Mouse (Mus musculus): ENCODE results near the gene Gria4. TPM values are rescaled to one million over a fixed set of nuclear protein-coding genes. Genes with fewer than 3 reads are reported as not detected.
"Not testable (repeated sequence)": the region's sequence is repeated elsewhere in the genome, so short reads cannot be mapped to it uniquely, and the experiment has no call there.

Gria4 gene
- polyA plus RNA-seq (2012; rRNA removed): 0.02 TPM in 1 of 2 replicates, not detected in the other

DNA sequence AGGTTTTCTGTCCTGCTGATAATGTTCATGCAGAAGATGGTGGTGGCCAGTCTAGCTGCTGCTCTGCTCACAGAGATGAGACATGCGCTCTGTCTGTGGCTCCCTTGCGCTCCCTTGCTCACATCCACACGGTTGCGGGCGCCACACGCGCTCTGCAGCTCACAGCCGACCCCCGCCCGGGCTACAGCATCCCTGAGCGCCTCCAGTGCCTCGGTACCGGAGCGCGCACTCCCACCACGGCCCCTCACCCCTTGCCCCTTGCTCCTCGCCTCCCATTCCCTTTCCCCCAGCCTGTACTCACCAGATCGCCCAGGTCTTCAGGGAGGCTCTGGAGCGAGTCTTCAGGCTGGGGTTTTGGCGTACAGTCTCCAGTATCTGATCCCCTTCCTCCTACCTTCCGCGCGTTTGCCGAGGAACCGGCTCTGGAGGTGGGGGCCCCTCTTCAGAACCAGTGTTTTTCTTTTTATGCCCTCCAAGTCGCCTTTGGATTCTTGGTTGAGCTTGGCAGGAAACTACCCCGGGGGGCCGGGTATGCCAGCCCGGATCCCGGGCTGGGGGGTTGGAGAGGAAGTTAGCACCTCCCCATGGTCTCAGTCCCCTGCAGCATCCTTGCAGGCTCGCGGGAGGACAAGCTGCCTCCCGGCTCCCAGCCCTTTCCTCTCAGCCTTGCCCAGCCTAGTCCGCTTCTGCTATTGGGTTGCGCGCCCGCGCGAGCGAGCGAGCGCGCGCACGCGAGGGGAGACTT, at the start of gene Gria4:
TSS of gene Gria4 (minus strand) at position 691 of the 745 bp plus-strand sequence.
- Histone ChIP-seq H3K4me3 (ENCODE audit: extremely low read depth, insufficient read depth, insufficient read length) (no peak within 1 kb of the TSS), H3K27ac (ENCODE audit: insufficient read depth, low read length) (no peak within 1 kb of the TSS), H3K4me1 (ENCODE audit: control insufficient read depth, insufficient read depth, insufficient read length) (no peaks in the 10 kb centered on the region), H3K36me3 (ENCODE audit: control insufficient read depth, insufficient read depth, low read length) (no peaks in the 10 kb centered on the region), H3K27me3 (ENCODE audit: control insufficient read depth, insufficient read depth, low read length) (no peaks in the 10 kb centered on the region)
- no peak for DNase-seq (ENCODE audit: low read depth in 1 of 2, low spot score in 2 of 2)
- whole genome bisulfite sequencing: 7% methylated on average over 46 of the region's 46 CpGs
- TF ChIP-seq CTCF (IDR thresholded peaks at IDR 0.05; ENCODE audit: extremely low read depth, insufficient read depth, insufficient read length, insufficient replicate concordance): no peak
- TF ChIP-seq POLR2A (IDR thresholded peaks at IDR 0.05; ENCODE audit: low read depth, low read length): no peak

GRCm38 (mm10) chr9:4810941-4811340, 14.9 kb upstream of the Gria4 start:
- H3K4me1 ChIP-seq (ENCODE audit: control insufficient read depth, insufficient read depth, insufficient read length); H3K36me3 ChIP-seq (ENCODE audit: control insufficient read depth, insufficient read depth, low read length); H3K27me3 ChIP-seq (ENCODE audit: control insufficient read depth, insufficient read depth, low read length); H3K27ac ChIP-seq (ENCODE audit: insufficient read depth, low read length); H3K4me3 ChIP-seq (ENCODE audit: extremely low read depth, insufficient read depth, insufficient read length); DNase-seq (ENCODE audit: low read depth in 1 of 2, low spot score in 2 of 2): not testable (repeated sequence)
- WGBS: 82% methylated on average over 2 of the region's 2 CpGs

DNA sequence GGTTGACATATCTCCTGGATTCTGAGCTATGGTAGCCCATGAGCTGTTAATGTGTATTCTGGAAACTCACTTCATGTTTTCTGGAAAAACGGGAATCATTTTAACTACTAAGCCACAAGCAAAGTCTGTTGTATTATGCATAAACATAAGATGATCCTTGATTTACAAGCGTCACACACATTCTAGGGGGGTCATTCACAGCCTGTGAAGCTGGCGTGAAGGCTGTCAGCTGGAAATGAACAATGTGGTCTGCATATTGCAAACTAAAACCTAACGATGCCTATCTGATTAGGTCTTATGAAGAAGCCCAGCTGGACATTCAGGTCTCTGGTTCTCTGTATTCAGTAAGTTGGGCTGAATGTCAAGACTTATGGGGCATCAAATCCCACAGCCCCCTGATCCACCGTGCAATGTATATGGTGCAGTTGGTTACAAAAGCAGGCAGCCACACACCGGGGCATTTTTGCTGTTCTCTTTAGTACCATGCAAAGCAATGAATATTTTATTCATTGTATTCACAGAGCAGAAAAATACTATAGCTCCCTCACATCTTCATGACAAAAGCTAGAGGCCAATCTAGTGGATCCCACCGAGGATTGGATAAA, 7.2 kb upstream of the Gria4 start:
- Histone ChIP-seq H3K4me1 (ENCODE audit: control insufficient read depth, insufficient read depth, insufficient read length) (no peaks in the 10 kb centered on the region), H3K27ac (ENCODE audit: insufficient read depth, low read length) (no peak overlapping the region), H3K27me3 (ENCODE audit: control insufficient read depth, insufficient read depth, low read length) (no peaks in the 10 kb centered on the region), H3K36me3 (ENCODE audit: control insufficient read depth, insufficient read depth, low read length) (no peaks in the 10 kb centered on the region), H3K4me3 (ENCODE audit: extremely low read depth, insufficient read depth, insufficient read length) (no peak overlapping the region)
- no peak for DNase-seq (ENCODE audit: low read depth in 1 of 2, low spot score in 2 of 2)
- WGBS: 86% methylated on average over 7 of the region's 7 CpGs
- TF ChIP-seq CTCF (IDR thresholded peaks at IDR 0.05; ENCODE audit: extremely low read depth, insufficient read depth, insufficient read length, insufficient replicate concordance) (no peak), POLR2A (IDR thresholded peaks at IDR 0.05; ENCODE audit: low read depth, low read length) (no peak)

- H3K27me3 ChIP-seq (ENCODE audit: control insufficient read depth, insufficient read depth, low read length): no peaks in the 10 kb centered on the region
- no peak for TF ChIP-seq POLR2A (IDR thresholded peaks at IDR 0.05; ENCODE audit: low read depth, low read length)
- no peak for TF ChIP-seq CTCF (IDR thresholded peaks at IDR 0.05; ENCODE audit: extremely low read depth, insufficient read depth, insufficient read length, insufficient replicate concordance)
- H3K36me3 ChIP-seq (ENCODE audit: control insufficient read depth, insufficient read depth, low read length): no peaks in the 10 kb centered on the region
- no peak for DNase-seq (ENCODE audit: low read depth in 1 of 2, low spot score in 2 of 2)
- H3K4me1 ChIP-seq (ENCODE audit: control insufficient read depth, insufficient read depth, insufficient read length): no peaks in the 10 kb centered on the region
- H3K27ac ChIP-seq (ENCODE audit: insufficient read depth, low read length): no peak overlapping the region
- 85% methylated on average over 2 of the region's 2 CpGs for WGBS
- no peak overlapping the region for H3K4me3 ChIP-seq (ENCODE audit: extremely low read depth, insufficient read depth, insufficient read length)
Observed at GRCm38 (mm10) chr9:4797396-4797795, 1.4 kb upstream of the Gria4 start.

- H3K4me1 ChIP-seq (ENCODE audit: control insufficient read depth, insufficient read depth, insufficient read length): no peaks in the 10 kb centered on the region
- no peak overlapping the region for H3K4me3 ChIP-seq (ENCODE audit: extremely low read depth, insufficient read depth, insufficient read length)
- H3K27ac ChIP-seq (ENCODE audit: insufficient read depth, low read length): no peak overlapping the region
- TF ChIP-seq CTCF (IDR thresholded peaks at IDR 0.05; ENCODE audit: extremely low read depth, insufficient read depth, insufficient read length, insufficient replicate concordance): no peak
- no peak for TF ChIP-seq POLR2A (IDR thresholded peaks at IDR 0.05; ENCODE audit: low read depth, low read length)
- no peak for DNase-seq (ENCODE audit: low read depth in 1 of 2, low spot score in 2 of 2)
- no peaks in the 10 kb centered on the region for H3K36me3 ChIP-seq (ENCODE audit: control insufficient read depth, insufficient read depth, low read length)
- WGBS: 5% methylated on average over 4 of the region's 4 CpGs
- H3K27me3 ChIP-seq (ENCODE audit: control insufficient read depth, insufficient read depth, low read length): no peaks in the 10 kb centered on the region
Observed at GRCm38 (mm10) chr9:4796289-4796645, 233 bp upstream of the Gria4 start.

DNA sequence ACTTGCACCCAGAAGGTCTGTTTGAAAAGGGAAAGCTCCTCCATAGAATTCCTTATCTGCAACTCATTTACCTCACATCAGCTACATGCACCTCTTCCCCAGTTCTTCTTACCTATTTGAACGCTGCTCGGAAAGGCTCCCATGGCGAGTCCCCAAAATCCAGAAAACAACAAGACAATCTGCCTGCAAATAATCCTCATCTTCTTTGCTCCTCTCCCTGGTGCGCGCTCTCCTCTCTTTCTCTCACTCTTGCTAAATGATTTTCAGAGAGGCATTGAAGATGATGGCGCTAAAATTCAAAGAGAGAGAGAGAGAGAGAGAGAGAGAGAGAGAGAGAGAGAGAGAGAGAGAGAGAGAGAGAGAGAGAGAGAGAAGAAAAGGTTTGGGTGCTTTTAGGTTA, 959 bp downstream of the Gria4 start:
- Histone ChIP-seq H3K27me3 (ENCODE audit: control insufficient read depth, insufficient read depth, low read length) (no peaks in the 10 kb centered on the region), H3K4me1 (ENCODE audit: control insufficient read depth, insufficient read depth, insufficient read length) (no peaks in the 10 kb centered on the region), H3K4me3 (ENCODE audit: extremely low read depth, insufficient read depth, insufficient read length) (no peak overlapping the region), H3K36me3 (ENCODE audit: control insufficient read depth, insufficient read depth, low read length) (no peaks in the 10 kb centered on the region), H3K27ac (ENCODE audit: insufficient read depth, low read length) (no peak overlapping the region)
- 6% methylated on average over 5 of the region's 6 CpGs for WGBS
- DNase-seq (ENCODE audit: low read depth in 1 of 2, low spot score in 2 of 2): no peak
- TF ChIP-seq POLR2A (IDR thresholded peaks at IDR 0.05; ENCODE audit: low read depth, low read length) (no peak), CTCF (IDR thresholded peaks at IDR 0.05; ENCODE audit: extremely low read depth, insufficient read depth, insufficient read length, insufficient replicate concordance) (no peak)

DNA sequence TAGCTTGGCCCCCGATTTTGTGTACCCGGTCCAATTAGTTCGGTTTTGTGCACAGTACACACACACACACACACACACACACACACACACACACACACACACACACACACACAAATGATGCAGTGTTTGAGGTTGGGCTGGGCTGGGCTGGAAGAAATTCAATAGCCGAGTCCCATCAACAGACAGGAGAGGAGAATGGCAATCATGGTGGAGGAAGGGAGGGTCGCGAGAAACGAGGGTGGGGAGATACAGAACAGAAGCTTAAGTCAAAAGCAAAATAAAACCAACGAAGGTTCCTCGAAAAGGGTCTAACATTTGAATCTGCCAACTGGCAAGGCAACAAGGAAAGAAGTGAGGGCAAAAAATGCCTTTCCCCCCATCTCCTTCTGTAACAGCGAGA, 1.6 kb downstream of the Gria4 start:
- H3K4me1 ChIP-seq (ENCODE audit: control insufficient read depth, insufficient read depth, insufficient read length): no peaks in the 10 kb centered on the region
- TF ChIP-seq CTCF (IDR thresholded peaks at IDR 0.05; ENCODE audit: extremely low read depth, insufficient read depth, insufficient read length, insufficient replicate concordance): no peak
- TF ChIP-seq POLR2A (IDR thresholded peaks at IDR 0.05; ENCODE audit: low read depth, low read length): no peak
- DNase-seq (ENCODE audit: low read depth in 1 of 2, low spot score in 2 of 2): no peak
- no peaks in the 10 kb centered on the region for H3K27me3 ChIP-seq (ENCODE audit: control insufficient read depth, insufficient read depth, low read length)
- no peaks in the 10 kb centered on the region for H3K36me3 ChIP-seq (ENCODE audit: control insufficient read depth, insufficient read depth, low read length)
- H3K4me3 ChIP-seq (ENCODE audit: extremely low read depth, insufficient read depth, insufficient read length): no peak overlapping the region
- no peak overlapping the region for H3K27ac ChIP-seq (ENCODE audit: insufficient read depth, low read length)
- 35% methylated on average over 10 of the region's 10 CpGs for WGBS

GRCm38 (mm10) chr9:4749407-4749806, 46.6 kb downstream of the Gria4 start:
- not testable (repeated sequence) for H3K27ac ChIP-seq (ENCODE audit: insufficient read depth, low read length); H3K4me1 ChIP-seq (ENCODE audit: control insufficient read depth, insufficient read depth, insufficient read length); H3K27me3 ChIP-seq (ENCODE audit: control insufficient read depth, insufficient read depth, low read length); DNase-seq (ENCODE audit: low read depth in 1 of 2, low spot score in 2 of 2); H3K36me3 ChIP-seq (ENCODE audit: control insufficient read depth, insufficient read depth, low read length); H3K4me3 ChIP-seq (ENCODE audit: extremely low read depth, insufficient read depth, insufficient read length)
